Mouse (Mus musculus): ENCODE data around the gene Gckr.

DNA sequence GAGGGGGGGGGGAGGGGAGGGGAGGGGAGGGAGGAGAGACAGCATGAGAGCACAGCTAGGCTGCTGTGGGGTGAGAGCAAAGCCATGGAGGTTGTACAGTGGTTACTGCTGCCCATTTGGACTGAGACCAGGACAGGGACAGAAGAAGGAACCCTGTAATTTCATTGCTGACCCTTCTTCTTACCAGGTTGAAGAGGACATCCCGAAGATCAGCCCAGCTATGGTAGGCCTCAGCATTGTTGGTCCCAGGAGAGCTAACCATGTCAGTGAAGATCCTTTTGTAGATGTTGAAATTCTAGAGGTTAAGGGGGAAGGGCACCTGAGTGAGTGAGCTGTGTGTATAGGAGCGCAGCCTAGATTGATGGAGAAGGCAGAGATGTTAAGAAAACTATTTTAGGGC is 41.9 kb upstream of the Gckr start:
- TF ChIP-seq MAFK (IDR thresholded peaks at IDR 0.05; ENCODE audit: insufficient read depth, low read depth, low read length) (no peak), CHD2 (IDR thresholded peaks at IDR 0.05; ENCODE audit: low read depth, low read length) (no peak), ZNF384 (IDR thresholded peaks at IDR 0.05; ENCODE audit: low read depth, low read length) (no peak), HCFC1 (IDR thresholded peaks at IDR 0.05; ENCODE audit: borderline replicate concordance, insufficient read depth, low read length) (no peak), ZC3H11A (IDR thresholded peaks at IDR 0.05; ENCODE audit: borderline replicate concordance, low read depth, low read length) (no peak)

Data from ES-E14 (cell line).